Mouse (Mus musculus) liver (tissue): ENCODE measurements around the gene Pltp.
"Not testable (repeated sequence)": the region's sequence is repeated elsewhere in the genome, so short reads cannot be mapped to it uniquely, and the experiment has no call there.

Source experiments
- DNase-seq: peaks from one replicate; pipeline ENCODE4 v3.0.0-alpha.2; 2020; ENCODE audit warnings: mixed read lengths

The Pltp gene

GRCm38 (mm10) chr2:164878509-164879227 is 21.2 kb upstream of the Pltp start:
- DNase-seq: peak; percentile 83

- not testable (repeated sequence) for DNase-seq
Measured at GRCm38 (mm10) chr2:164877376-164878215, 20.1 kb upstream of the Pltp start.

- not testable (repeated sequence) for DNase-seq
Measured at GRCm38 (mm10) chr2:164875648-164876047, 18.1 kb upstream of the Pltp start.

- no peak for DNase-seq
Measured at GRCm38 (mm10) chr2:164874239-164874769, 16.8 kb upstream of the Pltp start.

GRCm38 (mm10) chr2:164873621-164874020 is 16.1 kb upstream of the Pltp start:
- no peak for DNase-seq

- DNase-seq: no peak
Measured at GRCm38 (mm10) chr2:164871602-164872303, 14.2 kb upstream of the Pltp start.

GRCm38 (mm10) chr2:164868491-164868890 is 11.0 kb upstream of the Pltp start:
- DNase-seq: no peak

GRCm38 (mm10) chr2:164867566-164867965 is 10.1 kb upstream of the Pltp start:
- DNase-seq: peak; percentile 44

GRCm38 (mm10) chr2:164866741-164867551 is 9.4 kb upstream of the Pltp start:
- DNase-seq: no peak

- no peak for DNase-seq
Measured at GRCm38 (mm10) chr2:164864593-164864992, 7.1 kb upstream of the Pltp start.

- not testable (repeated sequence) for DNase-seq
Measured at GRCm38 (mm10) chr2:164863411-164863810, 5.9 kb upstream of the Pltp start.

- peak; percentile 36 for DNase-seq
Measured at GRCm38 (mm10) chr2:164862179-164862861, 4.8 kb upstream of the Pltp start.

GRCm38 (mm10) chr2:164861094-164861493 is 3.6 kb upstream of the Pltp start:
- DNase-seq: no peak

GRCm38 (mm10) chr2:164859640-164860432 is 2.3 kb upstream of the Pltp start:
- peak; percentile 39 for DNase-seq

- no peak for DNase-seq
Measured at GRCm38 (mm10) chr2:164859155-164859554, 1.6 kb upstream of the Pltp start.

GRCm38 (mm10) chr2:164857842-164858553 is 487 bp upstream of the Pltp start:
- no peak for DNase-seq

- no peak for DNase-seq
Measured at GRCm38 (mm10) chr2:164856309-164857100, 1.0 kb downstream of the Pltp start.

GRCm38 (mm10) chr2:164855572-164855971 is 1.9 kb downstream of the Pltp start:
- DNase-seq: not testable (repeated sequence)

GRCm38 (mm10) chr2:164850061-164850460 is 7.5 kb downstream of the Pltp start:
- DNase-seq: no peak
